Mouse (Mus musculus) adrenal gland, postnatal 4 days (tissue): ENCODE results near the gene Itprid1. TPM values are rescaled to one million over a fixed set of nuclear protein-coding genes. Genes with fewer than 3 reads are reported as not detected.

Source experiments
- total RNA-seq, 2 experiments: library from RNA; stranded (reverse); gene quantifications; 2 replicates each; pipeline ENCODE4 v1.2.3; 2021

Gene Itprid1
- total RNA-seq, 2 experiments from 2014 or later, result not detected

Other genes with a start within 250 kb of the Itprid1 start
- under 1 TPM in 1 of 2 experiments, not detected in 1; 0.42 TPM for gene Neurod6, start 155.6 kb upstream of the Itprid1 start, total RNA-seq
- gene Ppp1r17, start 180.6 kb downstream of the Itprid1 start, total RNA-seq, result 10 to 100 TPM in 1 of 2 experiments, 1 to 10 TPM in 1; 6.7 to 10.3 TPM